Mouse (Mus musculus) stomach, embryonic 14.5 days (tissue): ENCODE measurements around the gene Xpot. TPM values are rescaled to one million over a fixed set of nuclear protein-coding genes. Genes with fewer than 3 reads are reported as not detected.

Experiments
- ATAC-seq: fragments of 200-750 bp; cut with Nextera tagmentation; 2 replicates; pipeline ENCODE4 v1.8.0; 2017; ENCODE audit warnings: low read depth, moderate TSS enrichment; ENCODE audit not compliant: insufficient number of reproducible peaks, insufficient read depth, low FRiP score
- H3K27ac ChIP-seq: fragments of 300-500 bp; sonication (generic); 2 replicates; pipeline ENCODE4 v1.5.1; 2014; ENCODE audit warnings: mild to moderate bottlenecking, low read length, moderate library complexity, mixed read lengths
- H3K27me3 ChIP-seq: fragments of 300-500 bp; sonication (generic); 2 replicates; pipeline ENCODE4 v1.6.1; 2014; ENCODE audit warnings: low read length, control low read depth, mixed read lengths; ENCODE audit not compliant: control insufficient read depth, insufficient read depth
- H3K36me3 ChIP-seq: fragments of 300-500 bp; sonication (generic); 2 replicates; pipeline ENCODE4 v1.6.1; 2014; ENCODE audit warnings: mild to moderate bottlenecking, control low read depth, low read length, moderate library complexity, mixed read lengths; ENCODE audit not compliant: control insufficient read depth, insufficient read depth
- H3K4me1 ChIP-seq: fragments of 300-500 bp; sonication (generic); 2 replicates; pipeline ENCODE4 v1.6.1; 2014; ENCODE audit warnings: low read length, control low read depth, mixed read lengths; ENCODE audit not compliant: control insufficient read depth, insufficient read depth
- H3K4me2 ChIP-seq: fragments of 300-500 bp; sonication (generic); replicated peaks from 2 replicates; pipeline ENCODE4 v1.6.1; 2014; ENCODE audit warnings: low read depth, low read length, control low read depth
- H3K4me3 ChIP-seq: fragments of 300-500 bp; sonication (generic); 2 replicates; pipeline ENCODE4 v1.5.1; 2014; ENCODE audit warnings: low read depth, low read length, control low read depth
- H3K9ac ChIP-seq: fragments of 300-500 bp; sonication (generic); replicated peaks from 2 replicates; pipeline ENCODE4 v1.6.1; 2014; ENCODE audit warnings: low read depth, mild to moderate bottlenecking, control low read depth, low read length, moderate library complexity, mixed read lengths
- H3K9me3 ChIP-seq: fragments of 300-500 bp; sonication (generic); 2 replicates; pipeline ENCODE4 v1.6.1; 2016; ENCODE audit warnings: low read depth, low read length, control low read depth; ENCODE audit not compliant: control insufficient read depth
- WGBS: fragments of 180-500 bp; shearing (Covaris S2); extraction: QIAGEN DNeasy Blood & Tissue Kit; methylation state at CpG from one replicate; pipeline ENCODE4 v1.1.7; 2014; 5-methylcytosine and 5-hydroxymethylcytosine counted together
- microRNA-seq: library from miRNA; unstranded; fragments of <30 nt; microRNA quantifications from one replicate; pipeline ENCODE4, GENCODE M21; 2016
- polyA plus RNA-seq: library from polyadenylated mRNA; unstranded; fragments of >200 nt; fragmentation: Nextera tagmentation; extraction: Ambion mirVana; gene quantifications from 2 replicates; pipeline ENCODE4 v1.2.1, GENCODE M21; 2014

Gene Xpot
- polyA plus RNA-seq, 1 experiment from 2014 or later: 60.2 TPM

GRCm38 (mm10) chr10:121558231-121558630 is 67.9 kb downstream of the Xpot start:
- Histone ChIP-seq H3K27ac (no peak overlapping the region), H3K4me3 (no peak overlapping the region), H3K9ac (no peak overlapping the region), H3K4me2 (no peak overlapping the region), H3K4me1 (no peaks in the 10 kb centered on the region), H3K9me3 (no peaks in the 10 kb centered on the region), H3K27me3 (no peaks in the 10 kb centered on the region), H3K36me3 (peaks cover 65% of the 10 kb centered on the region)
- 77% methylated on average over 2 of the region's 2 CpGs for WGBS
- no peak for ATAC-seq

GRCm38 (mm10) chr10:121556263-121556662 is 69.9 kb downstream of the Xpot start:
- no peaks in the 10 kb centered on the region for H3K4me1 ChIP-seq
- H3K27me3 ChIP-seq: no peaks in the 10 kb centered on the region
- no peaks in the 10 kb centered on the region for H3K9me3 ChIP-seq
- no peak overlapping the region for H3K27ac ChIP-seq
- no peak overlapping the region for H3K4me3 ChIP-seq
- ATAC-seq: no peak
- no peak overlapping the region for H3K4me2 ChIP-seq
- peaks cover 65% of the 10 kb centered on the region for H3K36me3 ChIP-seq
- H3K9ac ChIP-seq: no peak overlapping the region
- 77% methylated on average over 6 of the region's 6 CpGs for WGBS

- ATAC-seq: no peak
- H3K4me1 ChIP-seq: no peaks in the 10 kb centered on the region
- no peak overlapping the region for H3K9ac ChIP-seq
- H3K9me3 ChIP-seq: no peaks in the 10 kb centered on the region
- WGBS: 81% methylated on average over 9 of the region's 9 CpGs
- no peak overlapping the region for H3K4me3 ChIP-seq
- no peak overlapping the region for H3K27ac ChIP-seq
- peaks cover 59% of the 10 kb centered on the region for H3K36me3 ChIP-seq
- H3K27me3 ChIP-seq: no peaks in the 10 kb centered on the region
- H3K4me2 ChIP-seq: no peak overlapping the region
These were observed 75.8 kb downstream of the Xpot start for GRCm38 (mm10) chr10:121550334-121550733.

GRCm38 (mm10) chr10:121549670-121550069 is 76.5 kb downstream of the Xpot start:
- Histone ChIP-seq H3K27ac (no peak overlapping the region), H3K9me3 (no peaks in the 10 kb centered on the region), H3K4me1 (no peaks in the 10 kb centered on the region), H3K4me2 (no peak overlapping the region), H3K36me3 (peaks cover 52% of the 10 kb centered on the region), H3K9ac (no peak overlapping the region), H3K4me3 (no peak overlapping the region), H3K27me3 (no peaks in the 10 kb centered on the region)
- ATAC-seq: no peak
- 87% methylated on average over 5 of the region's 5 CpGs for WGBS

- Histone ChIP-seq H3K9me3 (no peaks in the 10 kb centered on the region), H3K4me2 (no peak overlapping the region), H3K27ac (no peak overlapping the region), H3K4me1 (no peaks in the 10 kb centered on the region), H3K4me3 (no peak overlapping the region), H3K36me3 (peaks cover 34% of the 10 kb centered on the region), H3K27me3 (no peaks in the 10 kb centered on the region), H3K9ac (no peak overlapping the region)
- no peak for ATAC-seq
- 71% methylated on average over 6 of the region's 6 CpGs for WGBS
These were observed 79.0 kb downstream of the Xpot start for GRCm38 (mm10) chr10:121547162-121547561.

- no peak for ATAC-seq
- H3K36me3 ChIP-seq: peaks cover 12% of the 10 kb centered on the region; the same call in 1 of the 2 replicates
- no peak overlapping the region for H3K27ac ChIP-seq
- H3K4me3 ChIP-seq: no peak overlapping the region
- H3K9ac ChIP-seq: no peak overlapping the region
- H3K4me2 ChIP-seq: no peak overlapping the region
- no peaks in the 10 kb centered on the region for H3K27me3 ChIP-seq
- H3K9me3 ChIP-seq: no peaks in the 10 kb centered on the region
- no peaks in the 10 kb centered on the region for H3K4me1 ChIP-seq
- 93% methylated on average over 6 of the region's 6 CpGs for WGBS
These were observed 82.6 kb downstream of the Xpot start for GRCm38 (mm10) chr10:121543577-121543976.

- 98% methylated on average over 3 of the region's 3 CpGs for WGBS
These were observed 84.0 kb downstream of the Xpot start for GRCm38 (mm10) chr10:121542156-121542555.

More at GRCm38 (mm10) chr10:121542156-121542555, 84.0 kb downstream of the Xpot start:
- no peaks in the 10 kb centered on the region for H3K4me1 ChIP-seq
- H3K27me3 ChIP-seq: no peaks in the 10 kb centered on the region
- no peak overlapping the region for H3K4me3 ChIP-seq
- no peak overlapping the region for H3K4me2 ChIP-seq
- H3K9ac ChIP-seq: no peak overlapping the region
- no peak for ATAC-seq
- H3K9me3 ChIP-seq: no peaks in the 10 kb centered on the region
- no peak overlapping the region for H3K27ac ChIP-seq
- H3K36me3 ChIP-seq: peaks cover 7% of the 10 kb centered on the region; the same call in 1 of the 2 replicates

Small RNAs within 50 kb of the gene (microRNA-seq; reads per million reads assigned to microRNA genes)
- not detected for gene Gm24330

Other genes with a start within 250 kb of the Xpot start
- gene Rassf3, start 150.0 kb downstream of the Xpot start, polyA plus RNA-seq: 19.4 and 20.7 TPM in 2 replicates
- gene Tbk1, start 39.5 kb downstream of the Xpot start, polyA plus RNA-seq: 38.6 and 45.7 TPM in 2 replicates
- gene D930020B18Rik, start 15.3 kb upstream of the Xpot start, polyA plus RNA-seq: 2.2 and 2.3 TPM in 2 replicates
- gene BC048403, start 113.6 kb upstream of the Xpot start, polyA plus RNA-seq: 3.9 and 5.2 TPM in 2 replicates